9 mouse cellular contexts compared by ENCODE assay signal in the genomic region with DNA sequence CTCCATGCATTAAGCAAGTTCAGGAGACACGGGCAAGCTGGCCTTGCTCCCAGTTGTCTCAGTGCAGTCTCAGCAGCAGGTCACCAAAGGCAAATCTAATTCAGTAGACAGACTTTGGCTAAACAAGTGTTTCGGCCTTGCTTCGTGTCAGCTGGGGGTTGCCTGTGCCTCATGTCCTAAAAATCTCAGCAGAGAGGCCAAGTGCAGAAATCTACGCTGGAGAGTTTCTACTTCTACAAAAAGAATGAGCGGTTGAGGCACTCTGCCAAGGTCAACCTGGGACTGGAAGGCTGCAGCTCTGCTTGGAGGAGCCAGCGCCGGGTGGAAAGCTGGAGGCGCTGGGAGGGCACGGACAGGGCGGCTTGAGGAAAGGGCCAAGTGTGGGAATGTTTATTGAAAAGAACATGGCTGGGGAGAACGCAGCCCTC.
A peak's percentile ranks its signal among the peaks of the same experiment; 100 is the strongest.
DNase-seq lines count a peak whose midpoint lies in the region; ATAC-seq and TF ChIP-seq lines count a peak whose summit lies in the region.
"Had no signal": no experiment of that assay in that cellular context is flagged by ENCODE, and none has a peak within 500 bp of the region (broad histone marks: within the 10 kb centered on the region; RNA-seq: fewer than 3 reads in every experiment).

No protein-coding gene starts in this region.

- H3K4me2 ChIP-seq in lung, embryonic 16.5 days (ENCODE audit: low read depth, low read length) = 0 out of 2 replicates have a peak overlapping the region, but pooled peaks have one; percentile 13
- no peak overlapping the region for H3K4me2 ChIP-seq in midbrain, embryonic 15.5 days

- H3K9me3 ChIP-seq in lung, embryonic 16.5 days (ENCODE audit: control insufficient read depth, low read length) = 0 out of 2 replicates have a peak, but pooled peaks cover 2% of the 10 kb centered on the region
- no peaks in the 10 kb centered on the region for H3K9me3 ChIP-seq in midbrain, embryonic 15.5 days

- no peaks in the 10 kb centered on the region for H3K27me3 ChIP-seq in kidney, adult 2 months (replicated peaks; ENCODE audit: control insufficient read depth, insufficient read depth, low read length)
- no peaks in the 10 kb centered on the region for H3K27me3 ChIP-seq in lung, embryonic 16.5 days (ENCODE audit: control insufficient read depth, insufficient read depth, low read depth, low read length)
- H3K27me3 ChIP-seq in midbrain, embryonic 15.5 days (replicated peaks) = 0 out of 2 replicates have a peak, but pooled peaks cover 5% of the 10 kb centered on the region

- no peak overlapping the region for H3K27ac ChIP-seq in kidney, adult 2 months (ENCODE audit: insufficient read depth, low read depth, low read length)
- peak overlapping the region; percentile 29; the same call in 1 of the 2 replicates for H3K27ac ChIP-seq in lung, embryonic 16.5 days (ENCODE audit: low read length)
- no peak overlapping the region for H3K27ac ChIP-seq in midbrain, embryonic 15.5 days

- no peak for TF ChIP-seq POLR2A in kidney, adult 2 months (IDR thresholded peaks at IDR 0.05; ENCODE audit: low read depth, low read length)

- no peak for TF ChIP-seq CTCF in kidney, adult 2 months (conservative IDR thresholded peaks at IDR 0.05; ENCODE audit: insufficient read depth, insufficient read length, low read depth, low read length)

- no peaks in the 10 kb centered on the region for H3K36me3 ChIP-seq in kidney, adult 2 months (ENCODE audit: control insufficient read depth, insufficient read depth, low read length)
- no peaks in the 10 kb centered on the region for H3K36me3 ChIP-seq in lung, embryonic 16.5 days (ENCODE audit: control insufficient read depth, insufficient read depth, low read length)
- no peaks in the 10 kb centered on the region for H3K36me3 ChIP-seq in midbrain, embryonic 15.5 days (replicated peaks)

- intact Hi-C loops in gastrocnemius, postnatal 36 days (cut with DNase I) = no loop called here

- no peaks in the 10 kb centered on the region for H3K4me1 ChIP-seq in kidney, adult 2 months (ENCODE audit: control insufficient read depth, insufficient read depth, low read length)
- H3K4me1 ChIP-seq in lung, embryonic 16.5 days (replicated peaks; ENCODE audit: control insufficient read depth, insufficient read depth, low read length) = peaks cover 11% of the 10 kb centered on the region
- no peaks in the 10 kb centered on the region for H3K4me1 ChIP-seq in midbrain, embryonic 15.5 days
- H3K4me1 ChIP-seq: megakaryocyte, embryonic 14.5 days had no signal

- peak; percentile 82 for ATAC-seq in lung, embryonic 16.5 days (ENCODE audit: low read depth)
- ATAC-seq in midbrain, embryonic 15.5 days (replicated peaks) = no peak

- WGBS in kidney, adult 2 months = 54% methylated on average over 11 of the region's 11 CpGs
- 18% methylated on average over 11 of the region's 11 CpGs for WGBS in lung, embryonic 16.5 days
- WGBS in midbrain, embryonic 15.5 days = 80% methylated on average over 11 of the region's 11 CpGs

- no peak overlapping the region for H3K4me3 ChIP-seq in kidney, adult 2 months (ENCODE audit: insufficient read depth, low read depth, low read length)
- no peak overlapping the region for H3K4me3 ChIP-seq in lung, embryonic 16.5 days (ENCODE audit: low read length)
- no peak overlapping the region for H3K4me3 ChIP-seq in midbrain, embryonic 15.5 days
- H3K4me3 ChIP-seq: megakaryocyte, embryonic 14.5 days had no signal

- H3K9ac ChIP-seq in lung, embryonic 16.5 days (ENCODE audit: low read length) = no peak overlapping the region
- no peak overlapping the region for H3K9ac ChIP-seq in midbrain, embryonic 15.5 days

- peak; percentile 4 to 8 for DNase-seq in layer of hippocampus, adult 8-10 months (ENCODE audit: low spot score in 2 of 2)
- no peak for DNase-seq in layer of hippocampus, adult 9-11 months
- peak; percentile 88 for DNase-seq in adrenal gland, postnatal 10 days
- DNase-seq in gastrocnemius, postnatal 36 days = peak; percentile 33 to 59
- DNase-seq in kidney, adult 2 months = peak; percentile 62
- DNase-seq in thymus, postnatal 4 days = no peak

Comparison
In these comparisons a context has a peak if more than half of its experiments do, and no peak if none do; other contexts are left out.
1. DNase-seq: peak in layer of hippocampus, adult 8-10 months (2 of 2), adrenal gland, postnatal 10 days (single experiment), gastrocnemius, postnatal 36 days (2 of 2) and kidney, adult 2 months (single experiment); none in layer of hippocampus, adult 9-11 months (single experiment) and thymus, postnatal 4 days (single experiment).